Mouse (Mus musculus) heart, postnatal 10 days (tissue): ENCODE data around the gene Efhd1. TPM values are rescaled to one million over a fixed set of nuclear protein-coding genes. Genes with fewer than 3 reads are reported as not detected.
A peak's percentile ranks its signal among the peaks of the same experiment; 100 is the strongest.

Source experiments
- DNase-seq, 2 experiments: peaks; one replicate each; pipeline ENCODE4 v3.0.0; 2021
- intact Hi-C: fragments of 180-260 bp; cut with DNase I; formaldehyde crosslinking; loops from one replicate; pipeline ENCODE4 v1.15.1; 2025
- total RNA-seq, 2 experiments: library from RNA; stranded (reverse); gene quantifications; 2 replicates each; pipeline ENCODE4 v1.2.3; 2021

The Efhd1 gene
- total RNA-seq, 2 experiments from 2014 or later, result 6.4 to 6.8 TPM

GRCm38 (mm10) chr1:87266296-87267090 is 2.3 kb downstream of the Efhd1 start:
- intact Hi-C loops, result no loop called here
- no peak for DNase-seq

- intact Hi-C loops, result no loop called here
- no peak for DNase-seq
Observed at GRCm38 (mm10) chr1:87270204-87270603, 6.0 kb downstream of the Efhd1 start.

- peak; percentile 48 for DNase-seq
- intact Hi-C loops, result no loop called here
Observed at GRCm38 (mm10) chr1:87270641-87271467, 6.7 kb downstream of the Efhd1 start.

GRCm38 (mm10) chr1:87271596-87271995 is 7.4 kb downstream of the Efhd1 start:
- intact Hi-C loops, result no loop called here
- no peak for DNase-seq

- no peak for DNase-seq
- intact Hi-C loops, result no loop called here
Observed at GRCm38 (mm10) chr1:87272462-87272861, 8.3 kb downstream of the Efhd1 start.

- peak; percentile 49 to 65 for DNase-seq
- intact Hi-C loops, result no loop called here
Observed at GRCm38 (mm10) chr1:87273514-87273942, 9.4 kb downstream of the Efhd1 start.

GRCm38 (mm10) chr1:87274134-87274533 is 10.0 kb downstream of the Efhd1 start:
- DNase-seq, result no peak
- intact Hi-C loops, result no loop called here

- DNase-seq, result no peak
- intact Hi-C loops, result no loop called here
Observed at GRCm38 (mm10) chr1:87275151-87275550, 11.0 kb downstream of the Efhd1 start.

GRCm38 (mm10) chr1:87276056-87276455 is 11.9 kb downstream of the Efhd1 start:
- intact Hi-C loops, result no loop called here
- DNase-seq, result no peak

- intact Hi-C loops, result no loop called here
Observed at GRCm38 (mm10) chr1:87280281-87280680, 16.1 kb downstream of the Efhd1 start.

GRCm38 (mm10) chr1:87281599-87282412 is 17.6 kb downstream of the Efhd1 start:
- intact Hi-C loops, result no loop called here
- DNase-seq, result no peak

More at GRCm38 (mm10) chr1:87280281-87280680, 16.1 kb downstream of the Efhd1 start:
- DNase-seq, result no peak

GRCm38 (mm10) chr1:87282413-87282788 is 18.2 kb downstream of the Efhd1 start:
- DNase-seq, result no peak
- intact Hi-C loops, result no loop called here

- intact Hi-C loops, result no loop called here
- DNase-seq, result no peak
Observed at GRCm38 (mm10) chr1:87283410-87283960, 19.3 kb downstream of the Efhd1 start.

GRCm38 (mm10) chr1:87287105-87287504 is 22.9 kb downstream of the Efhd1 start:
- intact Hi-C loops, result no loop called here
- DNase-seq, result no peak

- peak; percentile 66 to 74 for DNase-seq
- intact Hi-C loops, result no loop called here
Observed at GRCm38 (mm10) chr1:87291416-87291815, 27.3 kb downstream of the Efhd1 start.

GRCm38 (mm10) chr1:87292420-87293190 is 28.4 kb downstream of the Efhd1 start:
- intact Hi-C loops, result loop anchor here (1.0 kb wide), 2 partner anchors 34 to 46 kb away; no protein-coding TSS in a partner anchor
- DNase-seq, result peak; percentile 79 to 82

GRCm38 (mm10) chr1:87294063-87294710 is 30.0 kb downstream of the Efhd1 start:
- intact Hi-C loops, result no loop called here
- no peak for DNase-seq

GRCm38 (mm10) chr1:87294951-87295350 is 30.8 kb downstream of the Efhd1 start:
- no peak for DNase-seq
- intact Hi-C loops, result no loop called here

GRCm38 (mm10) chr1:87297346-87297925 is 33.3 kb downstream of the Efhd1 start:
- intact Hi-C loops, result no loop called here
- DNase-seq, result no peak
